Mouse (Mus musculus): ENCODE measurements around the gene Hsd17b11. TPM values are rescaled to one million over a fixed set of nuclear protein-coding genes. Genes with fewer than 3 reads are reported as not detected.
"Not testable (repeated sequence)": the region's sequence is repeated elsewhere in the genome, so short reads cannot be mapped to it uniquely, and the experiment has no call there.

The Hsd17b11 gene
- polyA plus RNA-seq, 1 experiment: 11.3 TPM

DNA sequence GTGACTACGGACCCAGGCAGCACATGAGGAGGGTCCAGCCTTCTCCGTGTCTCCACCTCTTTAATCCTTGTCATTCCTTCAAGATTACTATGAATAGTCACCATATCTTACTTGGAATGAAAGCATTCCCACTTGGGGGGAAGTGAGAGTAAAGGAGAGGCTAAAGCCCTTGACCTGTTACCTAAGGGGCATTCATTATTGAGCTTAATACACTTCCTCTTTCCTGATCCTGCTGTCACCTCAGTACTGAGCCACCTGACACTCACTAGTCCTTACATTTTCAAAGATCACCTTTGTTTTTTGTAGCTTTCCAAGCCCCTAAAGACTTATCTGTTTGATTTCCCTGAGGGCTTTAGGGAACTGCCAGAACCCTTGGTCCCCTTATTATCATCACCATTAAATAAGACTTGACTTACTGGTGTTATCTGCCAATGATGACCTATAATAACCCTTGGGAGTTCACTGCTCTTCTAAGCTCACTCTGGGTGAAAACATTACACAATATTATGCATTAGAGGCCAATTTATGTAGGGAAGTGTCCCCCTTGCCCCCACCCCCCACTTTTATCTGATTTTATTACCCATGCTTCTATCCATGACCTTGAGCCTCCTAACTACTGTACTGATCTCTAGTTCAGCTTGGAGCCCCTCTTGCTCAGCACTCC is 10.8 kb upstream of the Hsd17b11 start:
- no peak for DNase-seq (ENCODE audit: low read depth)
- no peak for TF ChIP-seq POLR2A (IDR thresholded peaks at IDR 0.05; ENCODE audit: borderline replicate concordance, extremely low read depth, insufficient read depth, insufficient read length, poor library complexity, severe bottlenecking)
- no peak for TF ChIP-seq CTCF (IDR thresholded peaks at IDR 0.05; ENCODE audit: borderline replicate concordance, extremely low read depth, insufficient read depth, insufficient read length)

DNA sequence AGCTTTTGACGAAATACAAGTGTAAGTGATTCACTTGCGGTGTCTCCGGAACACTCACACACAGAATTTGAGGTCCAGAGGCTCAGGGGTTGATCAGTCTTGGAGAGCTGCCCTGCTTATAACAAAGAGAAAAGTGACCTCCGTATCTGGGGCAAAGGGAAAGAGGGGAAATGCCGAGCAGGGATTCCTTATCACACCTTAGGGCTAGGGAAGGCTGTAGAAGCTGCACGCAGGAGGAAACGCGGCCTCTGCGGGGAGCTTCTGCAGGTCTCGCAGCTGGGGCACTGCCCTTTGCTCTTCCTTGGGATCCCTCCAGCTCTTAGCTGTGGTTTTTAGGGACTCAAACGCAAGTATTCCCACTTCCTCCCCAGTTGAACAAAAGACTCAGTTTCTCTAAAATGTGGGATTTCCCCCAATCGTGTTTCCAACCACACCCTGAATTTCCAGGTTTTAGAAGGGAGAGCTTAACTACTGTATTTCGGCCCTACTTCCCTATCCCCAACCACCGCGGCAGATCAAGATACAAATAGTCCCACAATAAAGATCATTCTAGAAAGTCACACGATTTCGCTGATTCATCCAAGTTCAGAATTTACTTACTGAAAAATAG is 3.6 kb upstream of the Hsd17b11 start:
- TF ChIP-seq POLR2A (IDR thresholded peaks at IDR 0.05; ENCODE audit: borderline replicate concordance, extremely low read depth, insufficient read depth, insufficient read length, poor library complexity, severe bottlenecking) (no peak), CTCF (IDR thresholded peaks at IDR 0.05; ENCODE audit: borderline replicate concordance, extremely low read depth, insufficient read depth, insufficient read length) (no peak)
- no peak for DNase-seq (ENCODE audit: low read depth)

DNA sequence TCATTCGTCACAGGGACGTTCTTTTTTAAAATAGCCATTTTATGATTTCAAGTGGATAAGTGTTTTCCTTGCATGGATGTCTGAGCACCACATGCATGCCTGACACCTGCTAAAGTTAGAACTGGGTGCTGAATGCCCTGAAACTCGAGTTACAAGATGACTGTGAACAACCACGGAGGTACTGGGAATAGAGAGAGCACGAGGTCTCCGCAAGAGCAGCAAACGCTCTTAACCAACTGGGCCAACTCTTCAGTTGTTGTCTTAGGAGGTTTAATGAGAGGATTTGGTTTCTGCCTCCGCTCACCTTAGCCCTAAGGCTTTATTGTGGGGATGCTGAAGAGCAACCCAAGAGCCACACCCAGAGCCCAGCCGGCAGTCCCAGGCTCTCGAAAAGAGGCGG is 3.0 kb upstream of the Hsd17b11 start:
- no peak for TF ChIP-seq POLR2A (IDR thresholded peaks at IDR 0.05; ENCODE audit: borderline replicate concordance, extremely low read depth, insufficient read depth, insufficient read length, poor library complexity, severe bottlenecking)
- no peak for TF ChIP-seq CTCF (IDR thresholded peaks at IDR 0.05; ENCODE audit: borderline replicate concordance, extremely low read depth, insufficient read depth, insufficient read length)
- DNase-seq (ENCODE audit: low read depth): no peak

DNA sequence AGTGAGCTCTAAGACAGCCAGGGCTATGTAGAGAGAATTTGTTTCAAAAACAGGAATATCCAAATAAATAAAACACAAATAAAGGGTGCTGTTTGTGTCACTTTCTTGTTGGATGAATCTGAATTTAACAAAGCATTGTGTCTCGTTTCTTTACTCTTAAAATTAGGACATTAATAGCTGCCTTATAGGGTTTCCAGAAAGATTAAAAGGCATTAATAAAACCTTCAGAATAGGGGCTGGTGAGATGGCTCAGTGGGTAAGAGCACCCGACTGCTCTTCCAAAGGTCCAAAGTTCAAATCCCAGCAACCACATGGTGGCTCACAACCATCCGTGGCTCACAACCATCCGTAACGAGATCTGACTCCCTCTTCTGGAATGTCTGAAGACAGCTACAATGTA is 2.5 kb upstream of the Hsd17b11 start:
- DNase-seq (ENCODE audit: low read depth): not testable (repeated sequence)

DNA sequence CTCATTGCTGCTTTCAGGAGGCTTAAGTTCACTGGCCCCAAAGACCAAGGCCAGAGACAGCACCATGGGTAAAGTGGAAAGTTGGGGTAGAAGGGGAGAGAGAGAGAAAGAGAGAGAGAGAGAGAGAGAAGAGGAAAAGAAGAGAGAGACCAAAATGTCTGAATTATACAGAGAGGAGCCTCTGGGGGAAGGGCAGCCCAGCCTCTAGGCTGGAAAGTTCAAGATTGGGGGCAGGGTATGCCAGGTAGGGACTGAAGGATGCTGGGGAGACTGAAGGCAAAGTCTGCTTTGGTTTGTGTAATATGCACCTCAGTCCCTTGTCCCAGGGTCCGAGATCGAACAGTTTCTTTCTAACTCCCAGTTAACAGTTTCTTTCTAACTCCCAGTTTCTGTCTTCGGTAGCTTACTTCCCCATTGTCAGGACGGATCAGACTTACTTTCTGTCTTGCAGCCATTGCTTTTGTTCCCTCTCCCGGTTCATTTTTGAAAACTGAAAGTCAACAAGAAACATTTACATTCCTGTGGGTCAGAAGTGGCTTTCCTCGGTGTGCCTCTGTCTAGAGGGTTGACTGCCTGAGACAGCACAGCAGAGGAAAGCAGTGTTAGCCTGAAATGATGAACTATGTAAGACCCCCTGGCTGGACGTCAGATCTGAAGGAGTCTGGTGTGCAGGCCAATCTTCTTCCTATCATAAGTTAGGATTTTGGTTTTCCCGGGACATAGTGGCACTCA is 1.7 kb upstream of the Hsd17b11 start:
- DNase-seq (ENCODE audit: low read depth): no peak
- TF ChIP-seq CTCF (IDR thresholded peaks at IDR 0.05; ENCODE audit: borderline replicate concordance, extremely low read depth, insufficient read depth, insufficient read length) (no peak), POLR2A (IDR thresholded peaks at IDR 0.05; ENCODE audit: borderline replicate concordance, extremely low read depth, insufficient read depth, insufficient read length, poor library complexity, severe bottlenecking) (no peak)

DNA sequence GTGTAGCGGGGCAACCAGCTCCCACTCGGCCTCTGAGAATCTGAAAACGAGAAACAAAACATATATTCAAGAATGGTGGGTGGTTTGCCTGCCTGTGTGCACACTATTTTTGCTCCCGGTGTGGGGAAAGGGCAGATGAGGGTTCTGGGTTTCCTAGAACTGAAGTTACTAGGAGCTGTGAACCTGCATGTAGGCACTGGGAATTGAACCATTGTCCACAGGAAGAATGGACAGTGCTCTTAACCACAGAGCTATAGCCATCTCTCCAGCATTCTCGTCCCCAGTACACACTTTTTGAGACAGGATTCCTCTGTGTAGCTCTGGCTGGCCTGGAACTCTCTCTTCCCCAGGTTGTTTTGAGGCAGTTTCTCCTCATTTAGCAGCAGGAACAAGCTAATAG is 839 bp upstream of the Hsd17b11 start:
- TF ChIP-seq CTCF (IDR thresholded peaks at IDR 0.05; ENCODE audit: borderline replicate concordance, extremely low read depth, insufficient read depth, insufficient read length): no peak
- no peak for TF ChIP-seq POLR2A (IDR thresholded peaks at IDR 0.05; ENCODE audit: borderline replicate concordance, extremely low read depth, insufficient read depth, insufficient read length, poor library complexity, severe bottlenecking)
- DNase-seq (ENCODE audit: low read depth): no peak

DNA sequence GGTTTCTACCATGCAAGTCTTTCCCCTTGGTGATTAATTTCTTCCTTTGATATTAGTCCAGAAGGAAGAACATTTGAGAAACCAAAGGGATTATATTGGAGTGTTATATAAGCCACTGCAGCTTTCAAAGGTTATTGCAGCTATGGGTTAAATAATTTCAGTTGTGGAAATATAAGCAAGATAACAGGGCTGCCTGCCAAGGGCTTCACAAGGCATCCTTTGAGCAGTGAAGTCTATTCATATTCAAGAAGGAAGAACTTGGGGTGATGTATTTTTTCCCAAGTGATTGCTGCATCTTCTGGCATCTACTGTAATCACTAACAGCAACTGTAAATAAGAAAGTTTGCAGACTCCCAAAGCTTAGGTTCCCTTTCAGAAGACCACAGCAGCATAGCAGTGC is 10.3 kb downstream of the Hsd17b11 start:
- DNase-seq (ENCODE audit: low read depth): no peak
- TF ChIP-seq CTCF (IDR thresholded peaks at IDR 0.05; ENCODE audit: borderline replicate concordance, extremely low read depth, insufficient read depth, insufficient read length) (no peak), POLR2A (IDR thresholded peaks at IDR 0.05; ENCODE audit: borderline replicate concordance, extremely low read depth, insufficient read depth, insufficient read length, poor library complexity, severe bottlenecking) (no peak)

DNA sequence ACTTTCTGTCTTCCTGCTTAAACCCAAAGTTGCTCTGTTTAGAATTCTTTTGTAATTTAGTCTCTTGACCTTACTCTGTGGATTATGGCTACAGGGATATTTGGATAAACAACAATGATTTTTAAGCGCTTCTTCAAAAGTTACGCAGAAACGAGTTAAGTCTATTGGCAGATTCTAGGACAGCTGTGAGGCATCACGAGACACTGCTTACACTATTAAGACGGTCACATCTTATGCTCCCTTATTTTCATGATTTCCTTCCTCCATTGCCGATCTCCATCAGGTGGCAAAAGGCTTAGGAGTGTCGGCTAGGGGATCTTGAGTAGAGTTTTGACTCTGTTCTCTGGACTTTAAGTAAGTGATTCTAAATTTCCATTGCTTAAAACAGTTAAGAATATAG is 11.5 kb downstream of the Hsd17b11 start:
- DNase-seq (ENCODE audit: low read depth): no peak
- TF ChIP-seq POLR2A (IDR thresholded peaks at IDR 0.05; ENCODE audit: borderline replicate concordance, extremely low read depth, insufficient read depth, insufficient read length, poor library complexity, severe bottlenecking) (no peak), CTCF (IDR thresholded peaks at IDR 0.05; ENCODE audit: borderline replicate concordance, extremely low read depth, insufficient read depth, insufficient read length) (no peak)

DNA sequence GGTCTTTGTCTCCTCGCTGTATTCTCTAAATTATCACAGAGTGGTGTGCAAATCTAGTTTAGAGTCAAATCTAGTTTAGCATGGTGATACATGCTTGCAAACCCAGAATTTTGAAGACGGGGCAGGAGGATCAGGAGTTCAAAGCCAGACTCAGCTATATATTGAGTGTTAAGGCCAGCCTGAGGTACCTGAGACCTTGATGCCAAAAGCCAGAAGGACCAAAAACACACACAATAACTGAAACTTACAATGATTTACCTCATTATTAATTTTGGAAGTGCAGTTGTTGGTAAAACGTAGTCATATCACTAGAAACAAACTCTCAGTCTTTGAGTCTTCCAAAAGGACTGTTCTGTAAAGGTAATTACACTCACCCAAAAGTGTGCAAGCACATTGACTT is 12.3 kb downstream of the Hsd17b11 start:
- TF ChIP-seq CTCF (IDR thresholded peaks at IDR 0.05; ENCODE audit: borderline replicate concordance, extremely low read depth, insufficient read depth, insufficient read length) (no peak), POLR2A (IDR thresholded peaks at IDR 0.05; ENCODE audit: borderline replicate concordance, extremely low read depth, insufficient read depth, insufficient read length, poor library complexity, severe bottlenecking) (no peak)
- DNase-seq (ENCODE audit: low read depth): no peak

DNA sequence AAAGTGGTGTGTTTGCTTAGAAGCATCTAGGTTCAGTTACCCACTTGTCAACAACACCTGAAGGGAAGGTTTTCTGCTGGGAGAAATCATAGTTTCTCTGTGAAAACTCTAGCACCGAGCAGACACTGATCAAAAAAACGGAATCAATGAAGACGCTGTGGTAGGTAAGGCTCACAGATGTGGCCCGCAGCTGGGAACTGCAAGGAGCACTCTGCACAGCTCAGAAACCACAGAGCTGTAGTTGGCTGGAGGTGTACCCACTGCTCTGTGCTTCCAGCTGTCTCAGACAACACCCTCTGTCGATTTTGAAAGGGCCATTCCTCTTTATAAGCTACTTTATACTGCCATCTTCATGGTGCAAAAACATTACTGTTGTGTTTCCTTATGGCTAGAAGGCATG is 13.9 kb downstream of the Hsd17b11 start:
- no peak for DNase-seq (ENCODE audit: low read depth)
- TF ChIP-seq CTCF (IDR thresholded peaks at IDR 0.05; ENCODE audit: borderline replicate concordance, extremely low read depth, insufficient read depth, insufficient read length): no peak
- no peak for TF ChIP-seq POLR2A (IDR thresholded peaks at IDR 0.05; ENCODE audit: borderline replicate concordance, extremely low read depth, insufficient read depth, insufficient read length, poor library complexity, severe bottlenecking)

DNA sequence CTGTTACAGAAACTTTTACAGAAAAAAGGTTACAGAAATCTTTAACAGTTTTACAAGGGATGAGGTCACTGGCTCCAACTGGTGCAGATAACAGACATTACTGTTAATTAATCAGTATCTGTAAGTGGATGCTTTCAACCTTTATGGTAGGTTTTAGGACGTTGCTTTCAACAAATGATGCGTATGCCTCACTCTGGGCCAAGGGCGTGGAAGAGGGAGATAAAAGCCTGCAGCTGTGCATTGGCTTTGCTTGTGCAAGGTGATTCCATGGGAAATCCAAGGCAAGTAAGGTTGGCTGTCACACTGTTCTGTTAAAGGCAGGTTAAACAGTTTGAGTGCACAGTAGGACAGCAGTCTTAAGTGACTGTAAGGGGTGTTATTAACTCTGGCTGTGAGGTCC is 14.9 kb downstream of the Hsd17b11 start:
- TF ChIP-seq POLR2A (IDR thresholded peaks at IDR 0.05; ENCODE audit: borderline replicate concordance, extremely low read depth, insufficient read depth, insufficient read length, poor library complexity, severe bottlenecking) (no peak), CTCF (IDR thresholded peaks at IDR 0.05; ENCODE audit: borderline replicate concordance, extremely low read depth, insufficient read depth, insufficient read length) (no peak)
- DNase-seq (ENCODE audit: low read depth): no peak

DNA sequence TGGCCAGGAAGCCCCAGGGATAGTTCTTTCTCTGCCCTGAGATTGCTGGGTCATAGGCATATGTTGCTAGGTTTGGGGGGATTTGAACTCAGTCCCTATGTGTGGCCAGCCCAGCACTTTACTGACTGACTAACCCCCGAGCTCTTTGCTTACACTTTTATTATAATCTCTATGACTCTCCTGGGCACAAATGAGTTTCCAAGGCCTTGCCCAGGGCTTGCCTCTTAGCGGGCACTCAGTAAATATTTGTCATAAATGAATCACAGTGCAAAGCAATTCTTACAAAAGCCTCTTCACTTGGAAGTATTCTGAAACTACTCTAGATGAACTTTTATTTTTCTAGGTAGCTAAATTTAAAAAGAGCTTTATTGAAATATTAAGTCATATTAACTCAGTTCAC is 17.8 kb downstream of the Hsd17b11 start:
- TF ChIP-seq POLR2A (IDR thresholded peaks at IDR 0.05; ENCODE audit: borderline replicate concordance, extremely low read depth, insufficient read depth, insufficient read length, poor library complexity, severe bottlenecking) (no peak), CTCF (IDR thresholded peaks at IDR 0.05; ENCODE audit: borderline replicate concordance, extremely low read depth, insufficient read depth, insufficient read length) (no peak)
- DNase-seq (ENCODE audit: low read depth): no peak

All from brain, embryonic 14.5 days (tissue).